Mouse (Mus musculus): ENCODE measurements at regions not wholly inside any gene's neighbourhood (a gene's known extent, or its start where the extent isn't known, plus 50 kb on each side); places are given as distances from the start of the nearest gene placed in this dataset.

- DNase-seq (ENCODE audit: low read depth, low spot score) (no peak), ATAC-seq (no peak)
- TF ChIP-seq CTCF (IDR thresholded peaks at IDR 0.05) = no peak
- POLR2A ChIA-PET = no interaction called here
- CTCF ChIA-PET = interaction anchor here (1.5 kb wide), 1 partner anchor 10 kb away, joined by 4 read pairs; no protein-coding TSS in a partner anchor
- H3K27me3 ChIP-seq = peaks cover 5% of the 10 kb centered on the region
- in situ Hi-C loops (cut with MboI; ENCODE audit: low pct_unique_long_range_greater_than_20kb) = no loop called here
Measured at GRCm38 (mm10) chr1:167517611-167518110, 51.1 kb upstream of the Lrrc52 start.

- POLR2A ChIA-PET = no interaction called here
- peaks cover 12% of the 10 kb centered on the region for H3K27me3 ChIP-seq
- DNase-seq (ENCODE audit: low read depth, low spot score) (no peak), ATAC-seq (no peak)
- in situ Hi-C loops (cut with MboI; ENCODE audit: low pct_unique_long_range_greater_than_20kb) = no loop called here
- CTCF ChIA-PET = no interaction called here
- no peak for TF ChIP-seq CTCF (IDR thresholded peaks at IDR 0.05)
Measured at GRCm38 (mm10) chr1:167523881-167524280, 57.3 kb upstream of the Lrrc52 start.

GRCm38 (mm10) chr1:167532571-167533331 lies 65.4 kb upstream of the Rxrg start:
- DNase-seq (ENCODE audit: low read depth, low spot score) (no peak), ATAC-seq (no peak)
- H3K27me3 ChIP-seq = peaks cover 18% of the 10 kb centered on the region
- POLR2A ChIA-PET = no interaction called here
- TF ChIP-seq CTCF (IDR thresholded peaks at IDR 0.05) = no peak
- in situ Hi-C loops (cut with MboI; ENCODE audit: low pct_unique_long_range_greater_than_20kb) = no loop called here
- CTCF ChIA-PET = interaction anchor here (1.1 kb wide), 1 partner anchor 12 kb away, joined by 3 read pairs; no protein-coding TSS in a partner anchor

GRCm38 (mm10) chr1:167546000-167546399 lies 52.2 kb upstream of the Rxrg start:
- DNase-seq (ENCODE audit: low read depth, low spot score) (no peak), ATAC-seq (no peak)
- ChIA-PET CTCF (no interaction called here), POLR2A (no interaction called here)
- TF ChIP-seq CTCF (IDR thresholded peaks at IDR 0.05) = no peak
- in situ Hi-C loops (cut with MboI; ENCODE audit: low pct_unique_long_range_greater_than_20kb) = no loop called here
- peaks cover 14% of the 10 kb centered on the region for H3K27me3 ChIP-seq

GRCm38 (mm10) chr1:167547248-167547647 lies 50.9 kb upstream of the Rxrg start:
- POLR2A ChIA-PET = no interaction called here
- in situ Hi-C loops (cut with MboI; ENCODE audit: low pct_unique_long_range_greater_than_20kb) = no loop called here
- no peak for DNase-seq (ENCODE audit: low read depth, low spot score)
- ATAC-seq = no peak
- CTCF ChIA-PET = no interaction called here
- peaks cover 11% of the 10 kb centered on the region for H3K27me3 ChIP-seq
- no peak for TF ChIP-seq CTCF (IDR thresholded peaks at IDR 0.05)

Data from Patski (cell line).